Mouse (Mus musculus): ENCODE results near the gene Car7. TPM values are rescaled to one million over a fixed set of nuclear protein-coding genes. Genes with fewer than 3 reads are reported as not detected.
"Not testable (repeated sequence)": the region's sequence is repeated elsewhere in the genome, so short reads cannot be mapped to it uniquely, and the experiment has no call there.

The Car7 gene
- polyA plus RNA-seq, 1 experiment: 1.8 TPM

DNA sequence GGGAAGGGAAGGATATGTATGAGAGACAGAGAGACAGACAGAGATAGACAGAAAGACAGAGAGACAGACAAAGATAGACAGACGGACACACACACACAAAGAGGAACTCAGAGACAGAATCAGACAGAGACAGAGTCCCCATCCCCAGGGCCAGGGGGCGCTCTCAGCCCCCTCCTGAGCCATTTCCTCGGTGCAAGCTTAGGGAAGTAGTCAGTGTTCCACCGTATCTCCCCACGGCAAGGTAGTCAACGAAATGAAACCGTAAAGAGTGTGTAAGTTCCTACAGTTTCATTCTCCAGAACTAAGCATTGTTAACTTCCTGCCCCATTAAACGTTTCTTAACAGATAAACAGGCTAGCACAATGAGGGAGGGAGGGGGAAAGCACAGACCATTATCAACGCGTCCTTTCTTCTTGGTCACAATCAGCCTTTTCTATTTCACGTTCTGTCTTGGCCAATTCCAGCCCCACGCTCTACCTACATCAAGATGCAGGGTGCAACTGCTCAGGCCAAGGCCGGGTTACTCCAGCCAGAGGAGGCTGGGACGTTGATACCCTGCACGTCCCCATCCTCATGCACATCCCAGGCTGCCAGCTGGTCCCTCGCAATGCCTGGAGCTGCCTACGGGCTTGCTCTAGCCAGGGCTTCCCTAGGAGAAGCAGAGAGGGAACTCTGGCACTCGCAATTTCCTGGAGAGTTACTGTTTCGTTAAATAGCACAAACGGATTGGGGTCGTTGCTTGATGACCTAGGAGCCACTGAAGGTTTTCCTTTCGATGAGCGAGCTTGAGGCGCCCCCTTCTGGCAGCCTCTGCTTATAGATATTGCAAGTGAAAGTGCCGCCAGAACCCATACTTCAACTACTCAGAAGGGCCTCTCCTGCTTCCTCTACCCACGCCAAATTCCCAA, 36.2 kb downstream of the Car7 start:
- peak; percentile 89 for DNase-seq (ENCODE audit: low read depth)
- TF ChIP-seq POLR2A (IDR thresholded peaks at IDR 0.05; ENCODE audit: borderline replicate concordance, extremely low read depth, insufficient read depth, insufficient read length, poor library complexity, severe bottlenecking): no peak
- peak; percentile 82 for TF ChIP-seq CTCF (IDR thresholded peaks at IDR 0.05; ENCODE audit: borderline replicate concordance, extremely low read depth, insufficient read depth, insufficient read length)

DNA sequence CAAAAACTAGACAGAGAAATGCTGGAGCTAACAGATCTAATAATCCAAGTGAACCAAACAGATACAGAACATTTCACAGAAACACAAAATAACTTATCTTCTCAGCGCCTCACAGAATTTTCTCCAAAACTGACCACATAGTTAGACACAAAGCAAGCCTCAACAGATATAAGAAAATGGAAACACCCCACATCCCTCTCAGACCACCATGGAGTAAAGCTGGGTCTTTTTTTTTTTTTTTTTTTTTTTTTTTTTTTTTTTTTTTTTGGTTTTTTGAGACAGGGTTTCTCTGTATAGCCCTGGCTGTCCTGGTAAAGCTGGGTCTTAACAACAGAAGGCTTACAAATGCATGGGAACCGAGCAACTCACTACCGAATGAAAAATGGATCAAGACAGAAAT, 42.3 kb downstream of the Car7 start:
- no peak for TF ChIP-seq POLR2A (IDR thresholded peaks at IDR 0.05; ENCODE audit: borderline replicate concordance, extremely low read depth, insufficient read depth, insufficient read length, poor library complexity, severe bottlenecking)
- no peak for TF ChIP-seq CTCF (IDR thresholded peaks at IDR 0.05; ENCODE audit: borderline replicate concordance, extremely low read depth, insufficient read depth, insufficient read length)
- no peak for DNase-seq (ENCODE audit: low read depth)

DNA sequence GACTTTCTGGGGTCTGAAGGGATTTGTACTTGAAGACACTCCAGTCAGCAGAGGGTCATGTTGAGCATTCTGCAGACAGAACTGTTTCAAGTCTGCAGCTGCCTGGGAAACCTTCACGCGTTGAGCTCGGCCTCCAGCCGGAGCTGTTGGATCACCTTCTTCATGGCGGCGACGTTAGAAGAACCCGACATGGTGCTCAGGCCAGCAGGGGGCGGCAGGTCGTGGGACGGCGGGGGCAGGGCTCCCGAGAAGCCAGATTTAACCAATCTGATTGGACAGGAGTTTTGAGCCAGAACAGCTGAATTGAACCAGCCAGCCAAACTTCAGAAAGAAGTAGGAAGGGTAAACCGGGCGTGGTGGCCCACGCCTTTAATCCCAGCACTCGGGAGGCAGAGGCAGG, 43.1 kb downstream of the Car7 start:
- DNase-seq (ENCODE audit: low read depth): not testable (repeated sequence)

DNA sequence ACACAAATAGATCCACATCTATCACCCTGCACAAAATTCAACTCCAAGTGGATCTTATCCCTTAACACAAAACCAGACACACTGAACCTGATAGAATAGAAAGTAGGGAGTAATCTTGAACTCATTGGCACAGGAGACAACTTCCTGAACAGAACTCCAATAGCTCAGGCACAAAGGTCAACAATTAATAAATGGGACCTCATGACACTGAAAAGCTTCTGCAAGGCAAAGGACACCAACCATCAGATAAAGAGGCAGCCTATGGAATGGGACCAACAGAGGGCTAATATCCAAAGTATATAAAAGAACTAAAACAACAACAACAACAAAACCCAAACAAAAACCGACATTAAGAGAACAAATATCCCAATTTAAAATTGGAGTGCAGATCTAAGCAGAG, 50.0 kb downstream of the Car7 start:
- TF ChIP-seq POLR2A (IDR thresholded peaks at IDR 0.05; ENCODE audit: borderline replicate concordance, extremely low read depth, insufficient read depth, insufficient read length, poor library complexity, severe bottlenecking) (no peak), CTCF (IDR thresholded peaks at IDR 0.05; ENCODE audit: borderline replicate concordance, extremely low read depth, insufficient read depth, insufficient read length) (no peak)
- no peak for DNase-seq (ENCODE audit: low read depth)

DNA sequence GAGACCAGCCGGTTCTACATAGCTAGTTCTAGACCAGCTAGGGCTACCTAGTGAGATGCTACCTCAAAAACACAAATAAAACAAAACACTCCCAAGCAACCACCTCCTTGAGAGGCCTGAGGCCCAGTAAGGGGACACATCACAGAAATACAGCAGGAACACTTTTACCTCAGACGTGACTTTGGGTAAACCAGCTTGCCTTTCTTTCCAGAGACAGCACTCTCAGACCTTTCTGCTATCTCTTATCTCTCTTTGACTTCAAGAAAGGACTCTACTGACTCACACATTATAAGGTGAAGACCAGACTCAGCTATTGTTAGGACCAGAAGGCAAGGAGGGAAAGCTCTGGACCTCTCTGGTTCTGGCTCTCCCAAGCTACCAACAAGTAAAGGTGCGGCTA, 55.8 kb downstream of the Car7 start:
- DNase-seq (ENCODE audit: low read depth): no peak
- no peak for TF ChIP-seq POLR2A (IDR thresholded peaks at IDR 0.05; ENCODE audit: borderline replicate concordance, extremely low read depth, insufficient read depth, insufficient read length, poor library complexity, severe bottlenecking)
- no peak for TF ChIP-seq CTCF (IDR thresholded peaks at IDR 0.05; ENCODE audit: borderline replicate concordance, extremely low read depth, insufficient read depth, insufficient read length)

DNA sequence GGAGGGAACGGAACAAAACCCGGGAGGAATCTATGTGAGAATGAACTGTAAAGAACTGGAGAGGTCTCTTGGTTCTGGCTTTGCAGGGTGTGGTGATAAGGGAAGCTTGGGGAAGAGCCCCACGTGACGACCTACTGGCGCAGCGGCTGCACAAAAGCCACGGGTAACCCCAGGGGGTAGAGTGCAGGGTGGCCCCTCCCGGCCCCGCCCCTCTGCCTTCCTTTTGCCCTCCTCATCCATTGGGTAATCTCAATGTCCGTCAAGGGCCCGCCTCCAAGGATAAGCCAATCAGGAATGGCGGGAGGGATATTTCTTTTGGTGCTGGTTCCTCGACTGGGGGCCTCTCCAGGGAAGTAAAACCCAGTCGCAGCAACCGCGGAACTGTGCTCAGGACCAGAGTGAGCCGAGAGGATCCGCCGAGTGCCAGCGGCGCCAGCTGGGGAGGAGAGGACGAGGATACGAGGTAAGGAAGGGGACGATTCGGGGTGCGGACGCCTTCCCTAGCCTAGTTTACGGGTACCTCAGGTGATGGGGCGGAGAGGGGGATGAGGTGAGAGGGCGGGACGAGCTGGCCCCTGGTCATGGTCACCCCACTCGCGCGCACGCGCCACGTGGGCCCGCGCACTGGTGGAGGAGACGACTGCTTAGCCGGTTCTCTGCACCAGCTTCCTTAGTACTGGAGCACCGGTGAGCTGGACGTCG, 56.8 kb downstream of the Car7 start, which contains the start of gene Pdp2:
Gene Pdp2, plus strand, starts transcription at position 319 of the 702 bp plus-strand sequence.
- DNase-seq (ENCODE audit: low read depth): peak; percentile 97
- TF ChIP-seq POLR2A (IDR thresholded peaks at IDR 0.05; ENCODE audit: borderline replicate concordance, extremely low read depth, insufficient read depth, insufficient read length, poor library complexity, severe bottlenecking): peak; percentile 11; the same call in 1 of the 2 replicates
- TF ChIP-seq CTCF (IDR thresholded peaks at IDR 0.05; ENCODE audit: borderline replicate concordance, extremely low read depth, insufficient read depth, insufficient read length): no peak

DNA sequence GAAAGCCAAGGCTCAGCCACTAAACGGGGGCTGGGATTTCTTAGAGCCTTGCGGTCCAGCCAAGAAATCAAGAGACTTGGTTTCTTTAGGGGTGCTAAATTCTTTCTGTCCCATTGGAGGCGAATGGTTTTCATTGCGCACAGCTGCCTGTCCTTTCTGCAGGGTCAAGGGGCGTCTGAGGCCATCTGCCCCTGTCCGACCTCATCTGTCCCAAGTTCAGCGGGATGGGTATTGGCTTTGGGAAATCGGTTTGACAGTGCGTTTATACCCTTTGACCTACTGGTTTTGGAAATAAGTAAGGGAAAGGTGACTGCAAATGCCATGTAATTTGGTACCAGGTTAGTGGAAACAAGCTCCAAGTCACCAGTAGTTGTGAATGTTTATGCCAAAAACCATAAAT, 57.4 kb downstream of the Car7 start:
- TF ChIP-seq CTCF (IDR thresholded peaks at IDR 0.05; ENCODE audit: borderline replicate concordance, extremely low read depth, insufficient read depth, insufficient read length) (no peak), POLR2A (IDR thresholded peaks at IDR 0.05; ENCODE audit: borderline replicate concordance, extremely low read depth, insufficient read depth, insufficient read length, poor library complexity, severe bottlenecking) (no peak)
- no peak for DNase-seq (ENCODE audit: low read depth)

DNA sequence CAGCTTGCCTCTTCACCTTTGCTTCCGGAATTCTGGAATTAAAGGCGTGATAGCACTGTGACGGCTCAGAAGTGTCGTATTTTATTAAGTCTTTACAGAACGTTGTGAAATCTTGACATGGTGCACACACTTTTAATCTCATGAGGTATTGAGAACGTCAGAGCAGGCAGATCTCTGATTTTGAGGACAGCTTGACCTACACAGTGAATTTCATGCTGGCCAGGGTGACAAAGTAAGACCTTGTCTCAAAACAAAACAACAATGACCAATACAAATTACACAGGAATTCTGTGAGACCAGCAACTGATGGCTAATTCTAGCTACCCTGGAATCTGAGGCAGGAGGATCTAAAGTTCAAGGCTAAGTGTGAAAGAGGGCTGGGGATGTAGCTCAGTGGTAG, 58.1 kb downstream of the Car7 start:
- no peak for DNase-seq (ENCODE audit: low read depth)
- no peak for TF ChIP-seq POLR2A (IDR thresholded peaks at IDR 0.05; ENCODE audit: borderline replicate concordance, extremely low read depth, insufficient read depth, insufficient read length, poor library complexity, severe bottlenecking)
- no peak for TF ChIP-seq CTCF (IDR thresholded peaks at IDR 0.05; ENCODE audit: borderline replicate concordance, extremely low read depth, insufficient read depth, insufficient read length)

DNA sequence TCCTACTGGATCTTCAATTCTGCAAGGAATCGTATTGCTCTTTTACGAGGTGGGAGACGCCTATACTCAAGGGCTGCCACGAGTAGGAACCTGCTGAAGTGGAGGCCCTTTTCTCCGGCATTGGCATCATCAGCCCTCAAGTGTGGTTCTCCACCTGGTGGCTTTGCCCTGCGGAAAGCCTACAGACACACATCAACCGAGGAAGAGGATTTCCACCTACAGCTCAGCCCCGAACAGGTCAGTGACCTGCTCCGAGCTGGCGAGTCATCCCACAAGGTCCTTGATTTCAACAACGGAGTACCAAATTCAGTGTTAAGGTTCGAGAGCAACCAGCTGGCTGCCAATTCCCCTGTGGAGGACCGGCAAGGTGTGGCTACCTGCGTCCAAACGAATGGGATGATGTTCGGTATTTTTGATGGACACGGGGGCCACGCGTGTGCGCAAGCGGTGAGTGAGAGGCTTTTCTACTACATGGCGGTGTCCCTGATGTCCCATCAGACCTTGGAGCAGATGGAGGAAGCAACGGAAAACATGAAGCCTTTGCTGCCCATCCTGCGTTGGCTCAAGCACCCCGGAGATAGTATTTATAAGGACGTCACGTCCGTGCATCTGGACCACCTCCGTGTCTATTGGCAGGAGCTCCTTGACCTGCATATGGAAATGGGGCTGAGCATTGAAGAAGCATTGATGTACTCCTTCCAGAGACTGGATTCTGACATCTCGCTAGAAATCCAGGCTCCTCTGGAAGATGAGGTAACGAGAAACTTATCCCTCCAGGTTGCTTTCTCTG, 59.2 kb downstream of the Car7 start:
- no peak for DNase-seq (ENCODE audit: low read depth)
- TF ChIP-seq POLR2A (IDR thresholded peaks at IDR 0.05; ENCODE audit: borderline replicate concordance, extremely low read depth, insufficient read depth, insufficient read length, poor library complexity, severe bottlenecking) (no peak), CTCF (IDR thresholded peaks at IDR 0.05; ENCODE audit: borderline replicate concordance, extremely low read depth, insufficient read depth, insufficient read length) (no peak)

DNA sequence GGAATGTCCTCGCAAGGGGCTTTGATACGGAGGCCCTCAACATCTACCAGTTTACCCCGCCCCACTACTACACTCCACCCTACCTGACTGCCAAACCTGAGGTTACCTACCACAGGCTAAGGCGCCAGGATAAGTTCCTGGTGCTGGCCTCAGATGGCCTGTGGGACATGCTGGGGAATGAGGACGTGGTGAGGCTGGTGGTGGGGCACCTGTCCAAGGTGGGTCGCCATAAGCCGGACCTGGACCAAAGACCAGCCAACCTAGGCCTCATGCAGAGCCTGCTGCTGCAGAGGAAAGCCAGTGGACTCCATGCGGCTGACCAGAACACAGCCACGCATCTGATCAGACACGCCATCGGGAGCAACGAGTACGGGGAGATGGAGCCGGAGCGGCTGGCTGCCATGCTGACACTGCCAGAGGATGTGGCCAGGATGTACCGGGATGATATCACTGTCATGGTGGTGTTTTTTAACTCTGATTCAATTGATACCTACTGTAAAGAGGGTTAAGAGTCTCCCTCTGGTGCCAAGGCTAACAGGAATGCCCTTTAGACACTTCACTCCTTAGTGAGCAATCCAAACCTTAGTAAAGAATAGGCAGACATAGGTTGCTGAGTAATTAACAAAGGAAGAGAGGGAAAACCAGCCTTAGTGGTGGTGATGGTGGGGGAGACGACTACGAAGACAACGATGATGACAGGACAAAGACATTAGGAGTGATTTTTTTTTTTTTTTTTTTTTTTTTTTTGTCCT, 60.3 kb downstream of the Car7 start:
- DNase-seq (ENCODE audit: low read depth): no peak
- TF ChIP-seq CTCF (IDR thresholded peaks at IDR 0.05; ENCODE audit: borderline replicate concordance, extremely low read depth, insufficient read depth, insufficient read length): no peak
- TF ChIP-seq POLR2A (IDR thresholded peaks at IDR 0.05; ENCODE audit: borderline replicate concordance, extremely low read depth, insufficient read depth, insufficient read length, poor library complexity, severe bottlenecking): no peak
